Mouse (Mus musculus) kidney, adult 18-20 months (tissue): Measurements from ENCODE around the gene Brd9.
"Not testable (repeated sequence)": the region's sequence is repeated elsewhere in the genome, so short reads cannot be mapped to it uniquely, and the experiment has no call there.

Experiments
- DNase-seq: peaks from one replicate; pipeline ENCODE4 v3.0.0; 2021

Brd9 gene

DNA sequence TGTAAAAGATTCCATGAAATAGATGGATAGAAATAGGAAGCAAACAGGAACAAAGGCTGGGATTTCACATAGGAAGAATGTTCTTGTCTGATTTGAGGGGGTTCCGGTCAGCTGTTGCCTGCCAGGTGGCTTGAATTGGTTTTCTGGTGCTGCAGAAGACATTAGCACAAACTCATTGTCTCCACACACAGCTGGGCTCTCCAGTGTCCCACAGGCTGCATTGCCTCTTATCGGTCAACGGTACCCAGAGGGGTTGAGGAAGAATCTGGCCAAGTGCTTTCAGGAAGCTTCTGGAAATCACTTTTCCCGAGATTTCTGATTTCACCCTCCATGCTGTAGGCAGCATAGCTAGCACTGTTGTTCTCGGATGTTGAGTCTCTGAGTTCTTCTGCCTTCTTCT is 53.7 kb downstream of the Brd9 start:
- no peak for DNase-seq

GRCm38 (mm10) chr13:73996456-73996855 is 58.8 kb downstream of the Brd9 start:
- DNase-seq = no peak

DNA sequence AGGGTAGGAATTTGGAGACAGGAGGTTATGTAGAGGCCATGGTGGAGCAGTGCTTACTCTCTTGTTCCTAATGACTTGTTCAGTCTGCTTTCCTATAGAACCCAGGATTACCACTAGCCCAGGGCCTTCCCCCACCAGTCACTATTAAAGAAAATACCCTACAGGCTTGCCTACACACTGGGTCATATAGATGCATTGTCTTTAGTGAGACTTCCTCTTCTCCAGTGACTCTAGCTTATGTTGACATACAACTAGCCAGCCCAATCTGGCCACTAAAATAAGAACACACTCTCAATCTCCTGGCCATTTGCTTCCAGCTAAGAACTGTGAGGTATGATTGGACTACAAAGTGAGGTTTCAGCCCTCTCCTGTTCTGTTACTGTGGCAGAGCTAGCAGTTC is 62.9 kb downstream of the Brd9 start:
- no peak for DNase-seq

DNA sequence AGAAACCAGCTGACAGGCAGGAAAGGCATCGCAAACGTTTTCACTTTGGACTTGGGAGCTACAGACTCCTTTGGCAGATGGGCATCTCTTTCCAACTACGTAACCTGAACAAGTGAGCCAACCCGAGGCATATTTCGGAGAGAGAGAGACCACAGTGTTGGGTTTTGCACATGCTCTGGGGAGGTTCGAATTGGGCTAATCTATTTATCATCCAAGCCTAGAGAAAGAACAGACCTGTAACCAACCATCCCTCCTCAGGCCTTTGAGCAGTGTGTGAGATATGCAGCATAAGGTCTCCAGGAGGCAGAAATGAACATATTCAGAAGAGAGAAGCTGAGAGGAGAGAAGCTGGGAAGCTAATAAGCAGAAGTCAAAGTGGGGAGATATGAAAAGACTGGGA is 63.4 kb downstream of the Brd9 start:
- DNase-seq = no peak

DNA sequence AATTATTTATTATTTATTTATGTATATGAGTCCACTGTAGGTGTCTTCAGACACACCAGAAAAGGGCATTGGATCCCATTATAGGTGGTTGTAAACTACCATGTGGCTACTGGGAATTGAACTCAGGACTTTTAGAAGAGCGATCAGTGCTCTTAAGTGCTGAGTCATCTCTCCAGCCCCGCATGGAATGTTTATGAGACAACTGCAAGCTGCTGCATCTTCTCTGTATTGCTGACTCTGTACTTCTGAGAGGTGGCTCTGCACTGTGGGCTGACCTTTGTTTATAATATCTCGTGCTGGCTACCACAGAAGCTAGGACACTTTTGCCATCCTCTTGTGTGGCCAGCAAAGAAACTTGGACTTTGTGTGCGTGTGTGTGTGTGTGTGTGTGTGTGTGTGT is 63.9 kb downstream of the Brd9 start:
- DNase-seq = no peak

GRCm38 (mm10) chr13:74006881-74007280 is 69.3 kb downstream of the Brd9 start:
- not testable (repeated sequence) for DNase-seq

- not testable (repeated sequence) for DNase-seq
Observed at GRCm38 (mm10) chr13:74008216-74008615, 70.6 kb downstream of the Brd9 start.

DNA sequence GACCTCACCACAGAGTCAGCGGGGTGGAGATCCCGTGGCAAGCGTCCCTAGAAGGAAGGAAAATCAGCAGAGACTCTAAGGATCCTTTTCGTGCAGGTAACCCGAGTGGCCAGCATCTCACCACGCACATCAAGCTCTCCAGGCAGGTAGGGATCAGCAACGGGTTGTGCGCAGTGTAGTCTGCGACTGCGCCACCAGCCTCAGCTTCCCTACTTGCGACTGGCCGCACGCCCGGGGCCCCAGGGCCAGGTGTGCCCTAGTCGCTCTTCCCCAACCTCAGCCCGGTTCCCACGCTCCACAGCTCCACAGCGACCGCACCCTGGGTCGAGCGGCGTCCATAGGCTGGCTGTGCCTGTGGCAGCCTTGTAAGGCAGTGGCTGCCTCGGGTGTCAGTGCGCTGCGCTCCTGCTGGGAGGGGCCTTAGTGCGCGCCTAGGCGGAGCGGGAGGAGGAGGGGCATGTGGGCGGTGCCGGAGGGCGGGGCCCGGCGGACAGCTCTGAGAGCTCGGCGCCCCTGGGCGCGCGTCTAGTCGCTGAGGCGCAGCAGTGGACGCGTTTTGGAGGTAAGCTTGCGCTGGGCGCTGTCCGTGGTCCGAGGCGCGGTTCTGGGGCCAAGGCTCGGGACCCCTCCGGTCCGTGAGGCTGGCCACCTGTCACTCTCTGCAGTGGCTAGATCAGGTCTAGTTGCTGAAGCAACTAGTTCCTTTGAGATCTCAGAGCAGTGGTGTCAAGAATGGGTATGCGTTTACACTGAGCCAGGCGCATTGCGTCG is 71.5 kb downstream of the Brd9 start, which contains the start of gene Tppp:
TSS of gene Tppp (plus strand) at position 460 of the 771 bp plus-strand sequence.
- DNase-seq = peak; percentile 95

DNA sequence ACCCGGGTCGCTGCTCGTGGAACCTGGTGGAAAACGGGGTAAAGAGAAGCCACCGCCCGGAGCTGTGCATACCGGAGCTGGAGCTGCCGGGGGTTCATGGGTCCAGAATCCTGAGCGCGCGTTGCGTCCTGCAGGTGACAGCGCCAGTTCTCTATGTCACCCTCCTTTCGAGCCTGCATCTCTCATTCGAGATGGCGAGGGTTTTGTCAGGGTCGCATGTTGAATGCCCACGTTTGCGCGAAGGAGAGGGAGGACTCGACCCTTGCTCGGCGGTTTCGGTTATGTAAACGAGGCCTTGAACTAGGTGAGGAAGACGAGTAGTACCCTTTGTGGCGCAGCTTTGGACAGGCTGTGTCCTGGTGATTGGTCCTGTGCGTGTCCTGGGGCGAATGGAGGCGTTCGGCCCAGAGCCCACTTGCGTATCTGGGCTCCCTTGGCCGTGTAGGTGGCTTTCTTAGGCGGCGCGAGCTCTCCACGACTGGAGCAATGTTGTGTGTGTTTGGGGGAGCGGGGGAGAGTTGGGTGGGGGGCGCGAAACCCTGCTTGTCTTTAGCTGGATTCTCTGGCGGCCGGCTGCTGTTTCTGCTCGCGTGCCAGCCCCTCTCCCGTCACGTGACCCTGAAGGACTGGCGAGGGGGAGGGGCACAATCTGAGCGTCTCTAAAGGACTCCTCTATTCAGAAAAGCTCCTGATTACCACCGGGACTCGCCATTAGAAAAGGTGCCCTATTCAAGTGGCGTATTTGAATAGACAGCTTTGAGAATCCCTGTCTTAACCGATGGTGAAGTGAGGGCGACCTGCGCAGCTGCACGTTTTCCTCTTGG is 72.4 kb downstream of the Brd9 start:
- peak; percentile 71 for DNase-seq
